Mouse (Mus musculus): ENCODE results near the gene Lsm2.

Gene Lsm2

DNA sequence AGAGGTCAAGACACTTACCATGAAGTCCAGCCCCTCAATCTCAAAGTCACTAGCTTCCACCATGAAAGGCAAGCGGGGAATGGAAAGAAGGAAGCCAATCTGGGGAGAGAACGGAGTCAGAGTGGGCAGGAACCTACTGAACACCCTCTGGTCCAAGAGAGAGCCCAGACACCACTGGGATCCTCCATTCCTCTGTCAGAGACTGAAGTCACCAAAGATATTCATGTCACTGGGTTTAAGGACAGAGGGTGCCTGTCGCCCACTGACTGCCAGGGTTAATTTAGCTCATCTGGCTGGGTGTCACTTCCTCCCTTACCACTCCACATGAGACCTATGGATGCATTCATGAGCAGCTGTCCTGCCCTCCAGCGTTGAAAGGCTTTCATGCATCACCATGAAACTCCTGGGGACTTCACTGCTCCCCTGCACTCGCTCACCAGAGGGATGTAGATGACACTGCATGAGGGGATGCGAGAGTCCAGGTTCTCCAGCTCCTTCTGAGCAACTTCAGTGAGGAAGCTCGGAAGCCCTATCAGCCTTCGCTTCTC lies 50.7 kb downstream of the Lsm2 start:
- TF ChIP-seq GATA4 (IDR thresholded peaks at IDR 0.05; ENCODE audit: insufficient replicate concordance, low read length) = no peak

DNA sequence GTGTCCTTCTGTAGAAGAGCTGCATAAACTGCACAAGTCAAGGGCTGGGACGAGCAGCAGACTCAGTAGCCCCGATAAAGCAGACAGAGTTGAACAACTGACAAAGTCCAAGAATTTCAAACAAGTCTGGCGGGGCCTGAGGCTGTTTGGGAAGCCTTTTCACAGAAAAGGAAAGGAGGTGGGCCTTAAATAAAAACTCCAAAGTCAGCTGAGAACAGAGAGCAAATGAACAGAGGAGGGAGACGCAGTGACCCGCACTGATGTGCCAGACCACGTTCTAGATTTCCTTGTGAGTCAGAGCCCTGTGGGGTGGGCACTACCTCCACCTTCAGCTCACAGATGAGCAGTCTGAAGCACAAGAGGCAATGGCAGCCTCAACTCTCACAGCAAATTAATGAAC lies 53.2 kb downstream of the Lsm2 start:
- TF ChIP-seq GATA4 (IDR thresholded peaks at IDR 0.05; ENCODE audit: insufficient replicate concordance, low read length) = no peak
